Mouse (Mus musculus) hindbrain, embryonic 11.5 days (tissue): ENCODE measurements around the gene Creb5. TPM values are rescaled to one million over a fixed set of nuclear protein-coding genes. Genes with fewer than 3 reads are reported as not detected.

Source experiments
- ATAC-seq: fragments of 200-750 bp; cut with Nextera tagmentation; 2 replicates; pipeline ENCODE4 v1.8.0; 2017; ENCODE audit warnings: mild to moderate bottlenecking, moderate TSS enrichment, moderate library complexity; ENCODE audit not compliant: low FRiP score
- DNase-seq: peaks from one replicate; pipeline ENCODE4 v3.0.0-alpha.2; 2015; ENCODE audit warnings: low spot score
- H3K27ac ChIP-seq: fragments of 300-500 bp; sonication (generic); 2 replicates; pipeline ENCODE4 v1.5.1; 2014; ENCODE audit warnings: mild to moderate bottlenecking, low read depth, low read length
- H3K27me3 ChIP-seq: fragments of 300-500 bp; sonication (generic); 2 replicates; pipeline ENCODE4 v1.6.1; 2014; ENCODE audit warnings: mild to moderate bottlenecking, low read length, moderate library complexity, mixed read lengths; ENCODE audit not compliant: control insufficient read depth, insufficient read depth
- H3K36me3 ChIP-seq: fragments of 300-500 bp; sonication (generic); 2 replicates; pipeline ENCODE4 v1.6.1; 2014; ENCODE audit warnings: mild to moderate bottlenecking, low read length, moderate library complexity, mixed read lengths; ENCODE audit not compliant: control insufficient read depth, insufficient read depth
- H3K4me1 ChIP-seq: fragments of 300-500 bp; sonication (generic); replicated peaks from 2 replicates; pipeline ENCODE4 v1.6.1; 2014; ENCODE audit warnings: low read length, mixed read lengths; ENCODE audit not compliant: control insufficient read depth, insufficient read depth
- H3K4me2 ChIP-seq: fragments of 300-500 bp; sonication (generic); replicated peaks from 2 replicates; pipeline ENCODE4 v1.6.1; 2014; ENCODE audit warnings: mild to moderate bottlenecking, low read depth, low read length
- H3K4me3 ChIP-seq: fragments of 300-500 bp; sonication (generic); 2 replicates; pipeline ENCODE4 v1.5.1; 2014; ENCODE audit warnings: low read depth, low read length
- H3K9ac ChIP-seq: fragments of 300-500 bp; sonication (generic); 2 replicates; pipeline ENCODE4 v1.6.1; 2014; ENCODE audit warnings: low read depth, low read length
- H3K9me3 ChIP-seq: fragments of 300-500 bp; sonication (generic); 2 replicates; pipeline ENCODE4 v1.6.1; 2016; ENCODE audit warnings: low read length; ENCODE audit not compliant: control insufficient read depth
- WGBS: fragments of 180-500 bp; shearing (Covaris S2); extraction: QIAGEN DNeasy Blood & Tissue Kit; methylation state at CpG from one replicate; pipeline ENCODE4 v1.1.7; 2014; 5-methylcytosine and 5-hydroxymethylcytosine counted together
- polyA plus RNA-seq: library from polyadenylated mRNA; unstranded; fragments of >200 nt; fragmentation: Nextera tagmentation; extraction: Ambion mirVana; gene quantifications from 2 replicates; pipeline ENCODE4 v1.2.1, GENCODE M21; 2014

Gene Creb5
- polyA plus RNA-seq, 1 experiment from 2014 or later, result 5.5 TPM

DNA sequence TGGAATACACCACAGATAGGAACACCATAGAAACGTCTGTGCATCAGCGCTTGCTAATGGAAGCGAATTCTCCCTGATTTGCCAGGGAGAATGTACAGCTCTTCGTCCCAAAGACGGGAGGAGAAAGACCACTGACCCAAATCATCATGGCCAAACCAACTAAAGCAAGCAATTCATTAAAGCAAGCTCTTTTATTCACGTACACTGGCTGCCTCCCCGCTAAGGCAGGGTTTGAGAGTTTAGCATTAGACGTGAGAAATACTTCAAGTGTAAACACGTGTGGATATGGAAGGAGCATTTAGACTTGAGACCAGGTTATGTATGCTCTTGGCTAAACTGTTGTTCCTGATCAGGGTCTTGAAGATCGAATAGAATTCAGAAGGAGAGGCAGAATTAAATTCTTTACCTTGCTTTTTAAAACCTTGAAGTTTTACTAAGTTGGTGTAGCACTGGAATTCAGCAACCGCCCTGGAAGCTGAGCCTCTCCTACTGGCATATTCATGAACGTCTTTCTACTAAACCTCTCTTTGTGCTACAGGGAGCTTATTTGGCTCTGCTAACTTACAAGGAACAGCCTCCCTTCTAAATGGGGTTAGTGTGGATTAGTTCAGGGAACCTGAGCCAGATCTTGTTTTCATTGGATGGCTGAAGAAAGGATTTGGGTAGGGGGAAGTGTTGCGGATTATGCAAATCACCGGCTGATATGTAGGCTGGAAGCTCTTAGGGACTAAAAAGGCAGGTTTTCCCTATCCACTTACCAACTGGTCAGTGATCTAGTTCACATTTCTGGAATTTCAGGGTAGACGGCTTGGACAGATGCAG lies 337.6 kb downstream of the Creb5 start:
- 51% methylated on average over 15 of the region's 15 CpGs for WGBS
- no peak overlapping the region for H3K9ac ChIP-seq
- no peak for DNase-seq
- H3K36me3 ChIP-seq, result no peaks in the 10 kb centered on the region
- H3K4me2 ChIP-seq, result no peak overlapping the region
- no peak overlapping the region for H3K27ac ChIP-seq
- no peaks in the 10 kb centered on the region for H3K27me3 ChIP-seq
- no peaks in the 10 kb centered on the region for H3K4me1 ChIP-seq
- no peak for ATAC-seq
- no peak overlapping the region for H3K4me3 ChIP-seq
- H3K9me3 ChIP-seq, result no peaks in the 10 kb centered on the region

DNA sequence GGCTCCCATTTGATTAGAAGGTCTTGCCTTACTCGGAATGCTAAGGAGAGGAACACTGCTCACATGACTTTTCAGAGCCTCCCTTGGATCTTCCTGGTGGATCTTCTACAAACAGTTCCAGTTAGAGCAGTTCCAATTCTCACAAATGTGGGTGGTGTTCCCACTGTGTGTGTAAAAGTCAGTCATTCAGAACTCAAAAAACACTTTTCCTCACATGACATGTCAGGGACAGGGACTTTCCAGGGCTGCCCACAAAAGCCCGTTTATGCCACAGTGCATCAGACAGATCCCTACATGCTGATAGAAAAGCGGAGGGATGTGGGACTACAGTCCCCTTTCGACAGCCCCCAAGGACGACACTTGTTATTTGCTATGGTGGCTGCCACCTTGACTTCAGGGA lies 339.0 kb downstream of the Creb5 start:
- Histone ChIP-seq H3K4me1 (no peaks in the 10 kb centered on the region), H3K4me3 (no peak overlapping the region), H3K27me3 (no peaks in the 10 kb centered on the region), H3K9ac (no peak overlapping the region), H3K9me3 (no peaks in the 10 kb centered on the region), H3K36me3 (no peaks in the 10 kb centered on the region), H3K27ac (no peak overlapping the region), H3K4me2 (no peak overlapping the region)
- DNase-seq (no peak), ATAC-seq (no peak)
- 83% methylated on average over 5 of the region's 5 CpGs for WGBS

DNA sequence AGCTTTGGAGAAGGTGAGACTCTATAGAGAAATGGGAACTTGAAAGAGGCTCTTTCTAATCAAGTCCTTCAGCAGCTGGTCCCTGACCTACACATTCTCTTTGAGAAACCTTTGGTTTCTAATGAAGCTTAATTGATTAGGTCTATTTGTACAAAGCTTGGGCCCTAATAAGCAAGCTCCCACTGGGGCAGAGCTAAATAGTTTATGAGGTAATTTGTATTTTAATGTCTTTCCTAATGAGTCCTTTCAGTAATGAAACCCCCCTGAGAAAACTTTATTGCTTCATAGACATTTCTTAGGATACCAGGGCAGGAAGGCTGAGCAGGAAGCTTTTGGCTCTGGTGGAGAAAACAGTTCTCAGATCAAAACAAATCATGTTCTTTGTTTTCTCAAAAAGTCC lies 341.6 kb downstream of the Creb5 start:
- ATAC-seq (no peak), DNase-seq (no peak)

DNA sequence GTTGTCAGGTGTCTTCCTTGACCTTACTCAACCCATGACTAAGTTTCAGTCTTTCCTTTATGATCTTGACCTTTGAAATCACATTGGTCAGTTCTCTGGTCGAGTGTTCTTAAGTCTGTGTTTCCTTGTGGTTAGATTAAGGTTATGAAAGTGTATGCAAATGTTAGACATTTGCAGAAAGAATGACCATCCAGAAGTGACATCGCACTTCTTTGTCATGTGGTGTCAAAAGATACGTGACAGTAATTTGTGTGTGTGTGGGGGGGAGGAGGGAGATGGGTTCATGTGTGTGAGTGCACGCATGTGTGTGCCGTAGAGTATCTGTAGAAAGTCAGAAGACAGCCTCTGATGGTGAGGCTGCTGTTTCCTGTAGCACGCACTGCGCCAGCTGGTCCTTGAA lies 348.4 kb downstream of the Creb5 start:
- Histone ChIP-seq H3K27ac (no peak overlapping the region), H3K9me3 (no peaks in the 10 kb centered on the region), H3K27me3 (no peaks in the 10 kb centered on the region), H3K4me2 (no peak overlapping the region), H3K36me3 (no peaks in the 10 kb centered on the region), H3K4me1 (no peaks in the 10 kb centered on the region), H3K9ac (no peak overlapping the region), H3K4me3 (no peak overlapping the region)
- 93% methylated on average over 7 of the region's 7 CpGs for WGBS
- DNase-seq, result no peak
- no peak for ATAC-seq

More for the DNA sequence above, 341.6 kb downstream of the Creb5 start:
- Histone ChIP-seq H3K27ac (no peak overlapping the region), H3K27me3 (no peaks in the 10 kb centered on the region), H3K4me2 (no peak overlapping the region), H3K36me3 (no peaks in the 10 kb centered on the region), H3K4me1 (no peaks in the 10 kb centered on the region), H3K4me3 (no peak overlapping the region), H3K9ac (no peak overlapping the region), H3K9me3 (no peaks in the 10 kb centered on the region)

DNA sequence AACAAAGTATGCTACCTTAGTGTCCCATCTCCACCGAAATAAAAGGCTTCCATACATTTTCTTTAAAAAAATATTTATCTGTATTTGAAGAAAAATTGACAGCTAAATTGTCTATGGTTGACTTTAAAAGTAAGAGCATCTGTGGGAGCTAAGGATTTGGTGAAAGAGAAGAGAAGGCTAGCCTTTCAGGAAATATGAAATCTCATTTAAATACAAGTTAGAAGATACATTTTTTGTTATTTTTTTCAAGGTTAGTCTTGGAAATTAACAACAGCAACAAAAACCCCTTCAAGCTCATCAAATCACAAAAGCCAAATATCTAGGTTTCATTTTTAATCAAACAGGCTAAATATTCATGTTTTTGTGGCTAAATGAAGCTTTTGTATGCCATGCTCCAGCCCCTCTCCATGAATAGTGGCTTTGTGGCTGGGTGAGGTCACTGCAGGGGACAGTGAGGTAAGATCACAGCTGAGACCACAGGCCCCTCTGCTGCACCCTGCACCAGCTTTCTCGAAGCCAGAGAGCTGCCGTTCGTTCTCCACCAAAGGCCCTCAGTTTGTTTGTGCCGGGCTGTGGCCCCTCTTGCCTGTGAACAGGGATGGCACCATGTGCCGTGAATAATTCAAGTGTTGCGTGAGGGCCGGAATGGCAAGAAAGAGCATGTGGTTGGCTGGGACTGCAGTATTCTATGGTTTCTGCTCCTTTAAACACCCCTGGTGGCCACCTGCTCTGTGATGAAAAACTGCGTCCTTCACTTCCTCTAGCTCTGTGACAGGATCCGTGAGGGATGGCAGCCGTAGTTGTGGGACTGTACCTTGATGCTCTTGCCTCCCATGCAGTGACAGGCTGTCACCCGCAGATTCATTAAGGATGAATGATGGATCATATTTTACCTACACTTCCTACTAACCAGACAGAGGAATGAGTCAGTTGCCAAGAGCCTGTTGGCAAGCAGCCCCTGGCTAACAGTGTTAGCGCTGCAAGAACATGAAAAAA lies 350.6 kb downstream of the Creb5 start:
- 76% methylated on average over 13 of the region's 13 CpGs for WGBS
- Histone ChIP-seq H3K36me3 (no peaks in the 10 kb centered on the region), H3K9me3 (no peaks in the 10 kb centered on the region), H3K4me2 (no peak overlapping the region), H3K4me1 (no peaks in the 10 kb centered on the region), H3K27me3 (no peaks in the 10 kb centered on the region), H3K9ac (no peak overlapping the region), H3K27ac (no peak overlapping the region), H3K4me3 (no peak overlapping the region)
- ATAC-seq (no peak), DNase-seq (no peak)

DNA sequence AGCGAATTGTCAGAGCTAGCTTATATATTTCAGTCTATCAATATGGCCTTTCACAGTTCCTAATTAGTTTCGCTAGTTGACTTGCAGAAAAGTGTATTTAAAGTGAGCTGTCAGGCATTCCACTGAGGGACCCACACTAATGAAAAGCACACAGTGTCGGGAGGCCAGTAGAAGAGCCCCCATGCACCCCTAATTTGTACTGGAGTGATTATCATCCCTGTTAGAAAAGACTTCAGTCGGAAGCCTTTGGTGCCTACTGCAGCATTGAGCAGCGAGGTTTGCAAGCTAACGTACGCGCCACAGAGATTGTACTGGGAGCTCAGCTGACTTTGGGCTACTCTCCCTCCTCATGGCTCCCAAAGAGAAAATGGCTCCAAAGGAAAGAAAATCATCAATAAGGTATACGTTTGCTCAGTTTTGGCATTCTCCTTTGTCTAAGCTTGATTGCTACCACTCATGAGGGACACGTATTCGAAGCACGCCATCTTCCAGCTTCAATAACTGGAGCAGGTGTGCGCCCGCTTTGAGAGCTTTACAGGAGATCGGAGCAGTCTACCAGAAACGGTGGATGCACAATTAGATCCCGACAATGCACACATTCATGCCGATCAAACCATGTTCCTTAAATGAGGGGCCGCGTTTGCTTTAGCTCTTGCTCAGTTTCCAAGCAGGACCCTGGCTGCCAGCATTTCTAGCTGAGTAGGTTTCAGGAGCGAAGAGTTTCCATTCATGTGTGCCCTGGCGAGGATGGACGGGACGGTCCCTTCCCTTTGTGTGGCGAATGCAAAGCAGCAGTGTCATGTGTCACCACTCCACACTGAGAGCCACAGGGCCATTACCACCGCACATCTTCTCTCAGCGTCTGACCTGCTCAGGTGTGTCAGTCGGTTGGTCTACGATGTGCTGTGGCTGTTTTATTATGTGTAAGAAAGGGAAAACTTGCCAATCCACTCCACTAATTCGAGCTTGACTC lies 354.8 kb downstream of the Creb5 start:
- no peak overlapping the region for H3K27ac ChIP-seq
- no peaks in the 10 kb centered on the region for H3K4me1 ChIP-seq
- DNase-seq (no peak), ATAC-seq (no peak)
- 80% methylated on average over 30 of the region's 30 CpGs for WGBS
- no peak overlapping the region for H3K9ac ChIP-seq
- no peaks in the 10 kb centered on the region for H3K27me3 ChIP-seq
- no peak overlapping the region for H3K4me3 ChIP-seq
- H3K4me2 ChIP-seq, result no peak overlapping the region
- H3K36me3 ChIP-seq, result no peaks in the 10 kb centered on the region
- H3K9me3 ChIP-seq, result no peaks in the 10 kb centered on the region

DNA sequence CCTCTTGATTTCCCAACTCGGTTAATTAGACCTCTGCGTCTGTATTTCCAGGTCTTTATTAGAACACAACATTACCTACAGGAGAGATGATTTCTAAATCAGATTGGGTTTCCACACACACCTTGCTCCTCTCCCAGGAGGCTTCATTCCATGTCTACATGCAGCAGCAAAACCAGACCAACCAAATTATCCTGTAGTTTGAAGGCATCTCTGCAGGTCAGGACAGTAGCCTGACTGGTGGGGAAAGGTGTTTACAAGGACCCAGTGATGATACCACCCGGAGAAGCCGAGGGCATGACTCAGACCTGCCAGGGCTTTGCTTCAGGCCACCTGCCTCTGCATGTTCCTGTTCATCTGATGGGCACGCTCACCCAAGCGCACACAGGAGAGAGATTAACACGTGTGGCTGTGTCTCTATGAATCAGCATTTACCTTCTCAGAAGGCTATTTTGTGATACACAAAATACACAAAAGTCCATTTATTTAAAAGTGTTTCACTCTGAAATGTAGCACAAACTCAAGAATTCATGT lies 355.8 kb downstream of the Creb5 start:
- no peak overlapping the region for H3K4me3 ChIP-seq
- no peaks in the 10 kb centered on the region for H3K9me3 ChIP-seq
- H3K9ac ChIP-seq, result no peak overlapping the region
- 94% methylated on average over 7 of the region's 7 CpGs for WGBS
- no peaks in the 10 kb centered on the region for H3K4me1 ChIP-seq
- H3K36me3 ChIP-seq, result no peaks in the 10 kb centered on the region
- no peak overlapping the region for H3K27ac ChIP-seq
- ATAC-seq (no peak), DNase-seq (no peak)
- no peak overlapping the region for H3K4me2 ChIP-seq
- H3K27me3 ChIP-seq, result no peaks in the 10 kb centered on the region

DNA sequence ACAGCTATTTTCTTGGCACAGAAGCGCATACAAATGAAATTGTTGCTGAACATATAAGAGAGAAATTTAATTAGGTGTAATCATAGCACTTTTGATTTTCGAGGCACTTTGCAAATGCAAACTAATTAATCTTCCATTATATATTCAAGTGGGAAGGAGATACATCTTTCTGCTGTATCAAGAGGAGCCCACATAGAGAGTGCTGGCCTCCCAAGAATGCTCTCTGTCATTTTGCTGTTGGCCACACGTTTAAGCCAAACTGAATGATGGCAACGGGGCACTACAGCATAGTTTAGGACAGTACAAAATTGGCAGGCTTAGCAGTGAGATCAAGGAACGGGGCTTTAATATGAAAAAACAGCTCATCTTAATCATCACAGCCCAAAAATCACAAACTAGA lies 356.4 kb downstream of the Creb5 start:
- no peak for DNase-seq
- Histone ChIP-seq H3K9ac (no peak overlapping the region), H3K36me3 (no peaks in the 10 kb centered on the region), H3K4me2 (no peak overlapping the region), H3K27me3 (no peaks in the 10 kb centered on the region), H3K9me3 (no peaks in the 10 kb centered on the region), H3K4me3 (no peak overlapping the region), H3K27ac (no peak overlapping the region), H3K4me1 (no peaks in the 10 kb centered on the region)
- ATAC-seq, result no peak
- WGBS, result 79% methylated on average over 5 of the region's 5 CpGs
